Mouse (Mus musculus) layer of hippocampus, postnatal 14 days (tissue): ENCODE results near the gene Lpp. TPM values are rescaled to one million over a fixed set of nuclear protein-coding genes. Genes with fewer than 3 reads are reported as not detected.

ENCODE experiments used
- DNase-seq, 2 experiments: peaks; one replicate each; pipeline ENCODE4 v3.0.0; 2021 to 2022; ENCODE audit warnings: low spot score in 2 of 2, mixed read lengths in 1 of 2
- total RNA-seq, 2 experiments: library from RNA; stranded (reverse); gene quantifications; 2 replicates each; pipeline ENCODE4 v1.2.3; 2021

The Lpp gene
- total RNA-seq, 2 experiments from 2014 or later, result 10.1 to 12.2 TPM

DNA sequence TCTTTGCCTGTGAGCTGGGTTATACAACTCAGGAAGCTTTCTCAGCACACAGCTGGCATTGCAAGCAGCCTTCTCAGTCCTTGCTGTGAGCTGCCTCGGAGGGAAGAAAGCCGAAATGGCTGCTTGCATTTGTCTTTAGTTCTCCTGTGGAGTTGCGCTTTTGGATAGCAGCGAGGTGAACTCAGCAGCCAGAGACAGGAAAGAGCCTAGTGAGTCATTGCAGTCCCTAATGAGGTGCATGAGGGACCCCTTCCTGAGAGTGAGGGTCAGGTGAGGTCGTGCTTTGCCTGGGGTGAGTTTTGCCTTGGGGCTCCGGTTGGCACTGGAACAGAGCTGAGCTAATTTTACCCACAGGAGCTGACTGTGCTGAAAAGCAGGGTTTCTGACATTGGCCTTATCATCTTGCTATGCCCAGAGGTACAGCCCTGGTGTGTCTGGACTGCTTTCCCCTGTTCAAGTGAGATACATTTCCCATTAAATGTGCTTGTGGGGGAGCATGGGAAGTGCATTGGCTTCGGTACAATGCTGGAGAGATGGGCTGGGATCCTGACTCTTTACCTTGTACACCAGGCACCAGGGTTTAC lies 41.3 kb downstream of the Lpp start:
- DNase-seq, result peak; percentile 14 to 28

DNA sequence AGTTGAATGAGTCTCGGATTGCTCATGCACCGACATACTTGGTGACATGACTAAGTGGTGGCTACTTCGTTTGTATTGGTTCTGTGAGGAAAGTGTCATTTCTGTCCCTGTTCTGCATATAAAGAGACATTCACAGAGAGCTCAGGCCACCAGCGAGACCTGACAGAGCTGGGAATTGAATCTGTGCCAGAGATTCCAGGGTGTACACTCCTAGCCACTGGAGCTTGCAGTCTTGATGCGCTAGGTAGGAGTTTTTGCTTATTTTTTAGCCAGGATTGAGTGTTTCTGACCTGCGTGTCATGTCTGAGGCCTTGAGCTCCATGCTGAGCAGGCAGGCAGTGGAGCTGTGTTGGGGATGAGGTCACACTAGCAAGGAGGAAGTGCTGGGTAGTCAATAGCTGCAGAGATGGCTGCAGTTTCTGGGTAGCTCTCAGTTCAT lies 41.8 kb downstream of the Lpp start:
- no peak for DNase-seq

DNA sequence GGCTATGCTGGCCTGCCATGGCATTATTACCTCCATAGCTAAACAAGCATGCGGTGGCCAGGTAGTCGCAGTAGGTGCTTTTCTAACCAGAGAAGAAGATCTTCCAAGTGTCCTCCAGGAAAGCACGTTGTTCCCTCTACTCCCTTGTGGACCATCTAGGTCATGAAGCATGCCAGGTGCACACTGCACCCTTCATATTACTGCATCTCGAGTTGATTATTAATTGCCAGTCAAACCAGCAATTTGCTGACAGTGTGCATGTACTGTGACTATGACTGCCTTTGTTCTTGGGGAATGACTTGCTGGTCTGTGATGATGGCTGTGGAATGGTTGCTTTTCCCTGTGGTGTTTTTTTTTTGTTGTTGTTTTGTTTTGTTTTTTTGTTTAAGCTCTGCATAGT lies 45.1 kb downstream of the Lpp start:
- no peak for DNase-seq

DNA sequence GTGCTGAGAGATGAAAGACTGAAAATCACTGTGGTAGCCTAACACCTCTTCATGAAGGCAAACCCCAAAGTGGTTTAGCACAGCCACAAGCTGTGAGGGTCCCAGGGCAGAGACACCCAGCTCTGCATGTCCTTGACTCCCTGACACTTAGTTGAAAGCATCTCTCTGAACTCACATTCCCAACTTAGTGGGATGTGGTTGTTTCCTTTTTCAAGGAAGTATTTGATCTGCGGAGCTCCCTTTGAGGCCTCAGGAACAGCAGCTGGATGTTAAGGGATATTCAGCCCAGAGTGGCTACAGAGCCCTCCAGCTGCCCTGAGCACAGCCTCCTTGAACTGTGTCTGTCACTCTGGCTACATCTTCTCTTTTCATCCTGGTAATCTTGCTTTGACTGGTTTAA lies 48.0 kb downstream of the Lpp start:
- DNase-seq, result no peak

DNA sequence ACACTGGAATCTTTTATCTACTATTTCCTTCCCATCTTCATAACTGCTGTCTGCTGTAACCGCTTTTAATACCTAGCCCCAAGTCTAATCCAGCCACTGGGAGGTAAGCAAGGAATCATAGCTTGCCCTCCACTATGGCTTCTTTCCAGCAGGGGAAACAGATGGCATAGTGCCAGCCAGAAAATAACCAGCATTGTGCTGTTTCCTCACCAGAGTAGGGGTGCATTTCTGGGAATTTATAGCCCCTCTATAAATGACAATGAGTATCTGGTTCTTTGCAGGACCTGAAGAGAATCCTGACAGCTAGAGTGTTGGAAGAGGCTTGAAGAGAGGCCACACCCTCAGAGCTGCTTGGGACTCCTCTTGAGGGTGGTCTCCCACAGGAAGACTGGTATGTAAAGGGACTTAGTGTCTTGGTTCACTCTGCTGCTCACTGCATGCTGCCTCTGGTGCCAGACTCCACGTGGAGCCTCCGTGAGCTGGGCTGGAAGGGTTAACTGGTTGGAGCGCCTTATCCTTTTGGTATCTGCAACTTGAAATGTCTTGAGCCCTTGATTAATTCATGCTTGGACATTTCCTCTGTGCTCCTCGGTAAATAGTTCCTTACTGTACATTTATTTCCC lies 49.3 kb downstream of the Lpp start:
- DNase-seq, result no peak

DNA sequence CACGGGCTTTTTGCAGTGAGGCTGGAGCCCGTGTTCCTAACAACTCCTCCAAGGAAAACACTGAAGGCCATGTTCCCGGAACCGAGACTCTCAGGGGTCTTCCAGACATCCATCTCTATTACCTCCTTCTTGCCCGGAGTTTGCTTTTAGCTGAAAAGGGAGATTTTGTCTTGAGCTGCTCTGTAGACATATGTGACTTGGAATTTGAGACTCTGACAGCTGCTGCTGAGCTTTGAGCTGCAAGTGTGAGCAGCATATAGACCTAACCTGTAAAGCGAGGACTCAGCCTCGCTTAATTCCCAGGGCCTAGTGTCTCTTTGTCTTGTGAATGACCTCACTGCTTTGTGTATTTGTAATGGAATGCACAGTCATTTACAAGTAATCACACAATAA lies 49.8 kb downstream of the Lpp start:
- no peak for DNase-seq

DNA sequence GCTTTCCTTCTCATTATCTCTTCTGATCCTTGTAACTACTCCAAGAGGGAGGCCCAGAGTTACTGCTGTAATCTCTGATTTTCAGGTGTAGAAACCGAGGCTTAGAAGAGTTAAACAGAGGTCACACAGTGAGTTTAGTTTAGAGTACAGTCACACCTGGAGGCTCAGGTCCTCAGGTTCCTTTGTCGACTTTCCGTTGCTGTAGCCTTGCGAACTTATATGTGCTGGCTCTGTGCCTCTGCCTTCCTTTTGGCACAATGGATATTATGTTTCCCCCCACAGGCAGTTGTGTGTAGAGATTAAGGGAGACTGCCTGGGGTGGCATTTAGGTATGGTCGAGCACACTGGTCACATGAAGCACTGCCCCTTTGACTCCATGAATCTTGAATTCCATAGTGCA lies 50.2 kb downstream of the Lpp start:
- DNase-seq, result no peak

DNA sequence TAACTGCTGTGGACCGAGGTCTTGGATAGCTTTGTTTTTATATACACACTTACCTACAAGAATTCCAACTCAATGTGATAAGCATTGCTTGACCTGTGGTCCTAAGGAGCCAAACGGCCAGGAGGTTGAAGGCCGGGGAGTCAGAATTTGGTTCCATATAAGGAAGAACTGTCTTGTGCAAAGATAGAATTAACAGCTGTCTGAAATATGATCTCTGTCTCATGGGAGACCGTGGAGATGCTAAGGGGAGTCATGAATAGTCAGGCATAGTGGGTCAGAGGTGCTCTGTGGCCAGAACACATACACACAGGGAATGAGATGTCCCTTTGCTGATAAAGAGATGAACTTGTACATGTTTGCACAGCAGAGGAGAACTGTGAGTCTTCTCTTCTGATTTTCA lies 51.5 kb downstream of the Lpp start:
- no peak for DNase-seq

DNA sequence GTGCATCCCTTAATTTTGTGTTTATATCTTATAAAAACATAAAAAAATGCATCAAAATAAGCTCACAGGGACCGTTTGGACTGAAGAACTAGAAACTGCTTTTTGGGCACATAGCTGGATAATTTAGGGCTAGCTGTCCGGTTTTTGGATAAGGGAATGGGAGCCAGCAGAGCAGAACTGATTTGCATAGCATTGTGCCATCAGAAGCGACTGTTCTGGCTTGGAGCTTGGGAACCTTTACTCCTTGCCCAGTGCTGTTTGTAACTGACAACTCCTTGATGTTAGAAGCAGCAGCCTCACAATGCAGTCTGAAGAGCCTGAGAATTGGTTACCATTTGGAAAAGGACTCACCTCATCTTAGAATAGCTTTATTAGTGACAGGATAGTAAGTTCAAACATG lies 52.2 kb downstream of the Lpp start:
- peak in 1 of 2 experiments; percentile 24 for DNase-seq

DNA sequence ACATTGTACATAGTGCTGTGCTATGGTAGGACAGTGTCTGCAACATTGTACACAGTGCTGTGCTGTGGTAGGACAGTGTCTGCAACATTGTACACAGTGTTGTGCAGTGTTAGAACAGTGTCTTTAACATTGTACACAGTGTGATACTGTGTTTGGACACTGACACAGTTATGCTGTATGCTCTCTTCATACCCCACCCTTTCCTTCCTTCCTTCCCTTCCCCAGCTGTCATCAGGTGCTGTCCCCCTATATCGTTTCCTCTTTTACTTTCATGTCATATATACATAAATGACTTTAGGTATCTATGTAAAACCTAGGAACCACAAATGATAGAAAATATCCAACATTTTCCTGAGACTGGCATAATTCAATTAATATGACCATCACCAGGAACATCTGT lies 53.1 kb downstream of the Lpp start:
- DNase-seq, result no peak

DNA sequence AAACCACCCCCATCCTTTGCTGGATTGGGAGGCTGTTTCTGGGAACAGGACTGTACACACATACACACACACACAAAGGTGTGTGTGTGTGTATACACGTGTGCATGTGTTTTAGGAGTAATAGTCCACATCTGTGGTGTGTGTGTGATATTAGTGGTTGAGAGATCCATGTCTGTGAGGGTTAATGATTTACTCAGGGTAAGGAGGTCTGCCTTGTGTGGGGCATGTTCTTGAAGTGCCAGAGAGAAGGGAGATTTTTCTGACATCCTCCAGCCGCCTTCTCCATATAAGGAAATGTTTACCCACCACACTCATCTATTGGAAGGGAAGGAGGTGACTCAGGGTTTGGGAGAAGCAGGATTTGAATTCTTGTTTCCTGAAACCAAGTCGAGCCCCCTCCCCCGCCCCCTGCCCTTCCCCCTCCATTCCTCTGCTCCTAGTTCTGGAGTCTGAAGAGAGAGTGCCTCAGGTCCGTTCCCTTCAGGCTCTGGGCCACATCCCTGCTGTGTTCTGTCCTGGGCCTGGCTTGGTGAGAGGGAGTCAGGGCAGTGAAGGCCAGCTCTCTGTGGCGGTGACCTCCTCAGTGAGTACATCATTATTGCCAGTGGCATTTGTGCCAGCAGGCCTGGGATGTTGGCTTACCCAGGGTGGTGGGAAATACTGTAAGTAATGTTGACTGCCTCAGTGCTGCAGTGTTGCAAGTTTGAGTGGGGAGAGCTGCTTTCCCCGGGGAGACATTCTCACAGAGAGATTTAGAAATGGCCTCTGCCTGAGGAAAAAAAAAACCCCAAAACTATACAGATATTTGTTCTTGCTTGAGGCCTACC lies 54.6 kb downstream of the Lpp start:
- DNase-seq, result no peak

DNA sequence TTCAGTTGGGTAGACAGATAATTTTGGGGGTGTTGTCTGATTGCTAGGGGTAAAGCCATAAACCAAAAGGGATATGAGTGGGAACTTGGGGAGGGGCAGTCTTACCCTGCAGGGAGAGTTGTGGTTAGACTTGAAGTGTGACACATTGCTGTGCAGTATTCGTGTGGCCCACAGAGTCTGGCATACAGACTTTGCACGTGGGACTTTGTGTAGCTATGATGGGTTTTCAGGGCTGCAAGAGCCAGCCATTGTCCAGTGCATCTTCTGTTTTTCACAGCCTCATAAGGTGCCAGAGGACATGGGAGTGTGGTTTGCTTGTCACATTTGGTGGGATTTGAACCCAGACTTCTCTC lies 55.2 kb downstream of the Lpp start:
- no peak for DNase-seq

DNA sequence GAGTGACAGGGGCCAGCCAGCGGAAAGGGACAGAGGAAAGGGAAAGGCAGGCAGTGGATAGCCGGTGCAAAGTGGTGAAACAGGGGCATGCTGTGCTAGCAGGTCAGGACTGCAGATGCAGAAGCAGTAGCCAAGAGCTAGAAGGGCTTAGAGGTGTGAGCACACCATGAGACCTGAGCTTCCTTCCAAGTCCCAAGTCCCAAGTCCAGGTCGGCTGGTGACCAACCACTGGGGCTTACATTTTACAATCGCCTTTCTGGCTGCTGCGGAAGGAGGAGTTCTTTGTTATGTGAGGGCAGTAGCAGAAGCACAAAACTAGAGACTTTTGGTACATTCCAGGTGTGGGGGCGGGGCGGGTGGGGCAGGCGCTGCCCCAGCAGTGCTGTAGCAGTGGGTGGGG lies 56.5 kb downstream of the Lpp start:
- peak in 1 of 2 experiments; percentile 20 for DNase-seq

DNA sequence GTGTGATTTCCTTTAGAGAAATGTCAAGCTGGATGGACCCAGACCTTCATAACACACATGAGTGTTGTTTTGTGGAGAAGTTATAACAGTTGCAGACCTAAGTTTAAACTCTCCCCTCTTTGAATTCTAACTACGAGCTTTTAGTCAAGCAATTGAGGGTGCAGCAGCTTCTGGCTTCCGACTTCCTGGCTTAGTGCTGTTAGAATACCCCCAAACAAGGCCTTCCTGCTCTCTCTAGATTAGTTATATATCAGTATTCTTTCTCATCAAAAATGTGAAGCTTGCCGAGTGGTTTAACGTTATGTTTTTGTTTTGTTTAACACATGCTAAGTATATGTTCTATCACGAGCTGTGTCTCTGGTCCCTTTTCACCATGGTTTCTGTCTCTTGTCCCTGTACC lies 56.9 kb downstream of the Lpp start:
- no peak for DNase-seq

DNA sequence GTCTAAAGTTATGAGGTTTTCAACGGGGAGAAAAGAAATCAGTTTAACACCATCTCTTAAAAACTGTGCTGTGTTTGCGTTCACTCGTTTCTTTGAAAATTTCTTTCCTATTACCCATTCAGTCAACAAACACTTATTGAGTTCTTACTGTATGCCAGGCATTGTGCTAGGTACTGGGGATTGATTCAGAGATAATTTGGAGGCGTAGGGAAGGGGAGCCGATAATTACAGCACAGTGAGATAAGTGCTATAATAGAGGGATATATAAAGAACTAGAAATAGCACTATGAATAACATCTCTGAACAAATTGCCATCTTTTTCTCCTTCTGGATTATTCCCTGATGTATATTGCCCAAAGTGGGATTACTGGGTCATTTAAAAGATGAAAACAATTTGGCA lies 57.8 kb downstream of the Lpp start:
- DNase-seq, result no peak

DNA sequence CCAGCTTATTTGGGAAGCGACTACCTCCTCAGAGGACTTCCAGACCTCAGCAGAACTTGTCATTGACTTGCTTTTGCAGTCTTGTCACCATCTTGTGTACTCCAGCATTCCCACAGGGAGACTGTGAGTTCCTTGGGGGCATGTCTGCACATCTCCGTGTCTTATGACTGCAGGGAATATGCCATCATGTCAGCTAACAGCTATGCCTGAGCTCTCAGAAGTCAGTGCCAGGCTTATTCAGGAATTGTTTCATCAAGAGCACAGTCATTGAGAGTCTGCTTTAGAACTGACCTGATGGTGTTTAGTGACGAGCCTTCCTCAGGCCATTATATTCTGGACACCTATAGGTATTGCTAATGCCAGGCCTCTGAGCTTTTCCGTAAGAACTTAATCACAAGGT lies 60.2 kb downstream of the Lpp start:
- no peak for DNase-seq

DNA sequence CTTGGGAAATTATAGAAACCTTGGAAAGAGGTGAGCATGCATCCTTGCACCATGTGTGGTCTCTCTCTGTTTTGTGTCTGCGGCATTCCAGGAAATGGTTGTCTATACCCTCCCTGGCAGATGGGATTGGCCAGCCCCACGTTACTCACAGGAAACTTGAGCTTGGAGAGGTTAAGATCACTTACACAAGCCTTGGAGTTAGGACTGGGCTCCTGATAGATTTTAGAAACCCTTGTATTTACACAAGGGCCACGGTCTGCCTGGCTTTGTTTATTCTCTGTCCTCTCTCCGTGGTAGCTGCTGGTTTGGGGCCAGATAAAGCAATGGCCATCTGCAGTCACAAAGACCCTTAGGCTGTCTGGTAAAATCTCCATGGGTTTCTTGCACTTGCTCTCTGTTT lies 61.2 kb downstream of the Lpp start:
- no peak for DNase-seq

DNA sequence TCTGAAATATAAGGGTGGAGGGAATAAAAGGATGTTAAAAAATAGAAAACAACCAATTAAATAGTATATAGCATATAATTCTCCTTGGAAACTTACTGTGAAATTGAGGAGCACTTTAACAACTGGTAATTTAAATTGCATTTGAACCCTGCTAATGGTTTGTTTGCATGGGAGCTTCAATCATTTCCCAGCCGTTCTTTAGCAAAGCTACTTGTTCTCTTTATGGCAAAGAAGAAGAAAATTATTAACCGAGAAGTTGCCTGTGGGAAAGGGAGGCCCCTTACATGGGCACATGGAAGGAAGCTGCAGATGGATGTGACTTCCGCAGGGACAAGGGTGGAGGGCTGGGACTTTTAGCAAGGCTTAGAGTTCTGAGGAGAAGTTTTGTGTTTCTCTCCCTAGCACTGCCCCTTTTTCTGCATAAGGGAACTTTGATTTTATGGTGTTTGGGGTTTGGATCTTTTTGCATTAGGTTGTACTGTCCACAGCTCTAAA lies 62.1 kb downstream of the Lpp start:
- DNase-seq, result no peak

DNA sequence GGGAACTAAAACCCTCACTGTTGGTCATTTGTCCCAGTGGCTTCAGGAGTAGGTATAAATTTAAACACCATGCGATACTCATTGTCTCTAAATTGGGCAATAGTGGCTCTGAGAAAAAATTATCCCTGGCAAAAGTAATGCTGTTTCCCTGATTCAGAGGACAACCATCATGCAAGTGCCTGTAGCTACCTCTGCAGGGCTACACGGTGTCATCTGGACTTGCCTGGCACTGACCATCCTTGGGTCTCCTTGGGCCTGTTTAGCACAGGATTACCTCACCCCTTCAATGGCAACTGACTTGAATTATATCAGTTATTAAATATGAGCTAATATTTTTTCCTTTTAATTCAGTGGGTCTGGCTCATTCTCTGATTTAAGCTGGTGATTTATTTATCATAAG lies 70.5 kb downstream of the Lpp start:
- no peak for DNase-seq

DNA sequence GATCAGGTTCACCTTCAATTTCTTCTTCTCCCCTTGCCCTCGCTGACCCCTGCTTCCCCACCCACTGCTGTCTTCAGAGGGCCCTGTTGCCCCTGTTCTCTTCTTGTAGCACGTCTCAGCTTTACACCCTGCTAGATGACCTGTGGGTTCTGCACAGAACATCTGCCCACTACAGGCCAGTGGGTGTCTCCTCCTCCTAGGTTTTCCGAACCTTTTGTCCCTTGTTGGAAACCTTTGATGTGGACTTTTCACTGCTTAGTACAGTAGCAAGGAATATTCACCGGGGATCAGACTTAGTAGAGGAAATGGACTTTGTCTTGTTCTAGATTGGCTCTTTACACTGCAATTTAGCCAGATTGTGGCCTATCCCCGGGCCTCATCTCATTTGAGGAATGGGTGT lies 71.1 kb downstream of the Lpp start:
- no peak for DNase-seq

DNA sequence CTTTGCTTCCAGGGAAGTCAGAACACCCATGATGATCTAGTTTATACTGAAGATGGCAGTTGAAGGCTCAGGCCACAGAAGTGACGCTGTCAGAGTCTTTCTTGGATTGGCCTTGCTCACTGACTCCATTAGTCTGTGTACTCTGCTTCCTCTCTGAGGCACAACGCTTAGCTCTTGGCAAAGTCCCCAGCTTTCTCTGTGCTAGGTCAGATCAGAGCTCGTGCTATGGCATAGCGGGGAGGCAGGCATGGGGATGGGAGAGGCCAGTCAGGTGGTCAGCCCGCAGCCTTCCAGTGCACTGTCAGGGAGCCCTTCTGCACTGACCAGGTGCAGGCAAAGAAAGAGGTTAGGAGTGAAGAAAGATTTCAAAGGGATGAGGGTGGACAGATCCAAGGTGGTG lies 72.3 kb downstream of the Lpp start:
- no peak for DNase-seq

DNA sequence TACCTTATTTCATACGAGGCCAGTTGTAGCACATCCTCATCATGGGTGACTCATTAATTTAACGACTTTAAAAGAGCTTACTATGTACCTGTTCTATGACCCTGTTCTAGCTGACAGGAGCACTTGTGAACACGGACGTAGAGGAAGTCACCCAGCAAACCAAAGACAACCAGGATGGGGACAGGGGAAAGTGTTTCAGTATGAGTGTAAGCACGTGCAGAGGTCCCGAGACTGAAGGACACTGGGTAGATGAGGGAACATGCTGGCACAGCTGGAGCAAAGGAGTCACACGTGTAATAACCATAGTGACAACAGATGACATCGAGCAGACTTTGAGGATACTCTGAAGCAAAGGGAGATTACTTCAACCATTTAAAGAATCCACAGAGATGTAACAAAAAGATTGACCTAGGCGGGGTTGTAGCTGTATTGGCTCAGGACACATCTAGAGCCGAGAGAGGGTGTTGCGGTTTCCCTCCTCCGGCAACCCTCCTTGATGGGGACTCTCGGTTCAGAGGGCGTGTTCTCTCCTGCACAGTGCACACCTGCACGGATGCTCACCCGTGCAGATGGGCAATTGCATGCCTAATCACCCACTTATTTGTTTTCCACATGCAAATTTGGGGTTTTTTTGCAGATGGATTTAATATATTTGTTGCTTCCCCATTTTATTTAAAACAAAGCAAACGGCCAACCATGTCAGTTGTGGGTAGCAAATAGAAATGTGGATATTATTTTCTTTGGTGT lies 74.4 kb downstream of the Lpp start:
- no peak for DNase-seq
